Mouse (Mus musculus) midbrain, embryonic 16.5 days (tissue): ENCODE results near the gene Gmnn. TPM values are rescaled to one million over a fixed set of nuclear protein-coding genes. Genes with fewer than 3 reads are reported as not detected.

Experiments used
- ATAC-seq: fragments of 200-750 bp; cut with Nextera tagmentation; 2 replicates; pipeline ENCODE4 v1.8.0; 2017; ENCODE audit warnings: moderate TSS enrichment
- H3K27ac ChIP-seq: fragments of 300-500 bp; sonication (generic); 2 replicates; pipeline ENCODE4 v1.5.1; 2014; ENCODE audit warnings: mild to moderate bottlenecking, low read length, mixed read lengths
- H3K27me3 ChIP-seq: fragments of 300-500 bp; sonication (generic); 2 replicates; pipeline ENCODE4 v1.6.1; 2014; ENCODE audit warnings: low read depth, low read length, mixed read lengths; ENCODE audit not compliant: control insufficient read depth, insufficient read depth
- H3K36me3 ChIP-seq: fragments of 300-500 bp; sonication (generic); 2 replicates; pipeline ENCODE4 v1.6.1; 2014; ENCODE audit warnings: mild to moderate bottlenecking, low read length, moderate library complexity, mixed read lengths; ENCODE audit not compliant: control insufficient read depth, insufficient read depth
- H3K4me1 ChIP-seq: fragments of 300-500 bp; sonication (generic); 2 replicates; pipeline ENCODE4 v1.6.1; 2014; ENCODE audit warnings: mild to moderate bottlenecking, low read length, mixed read lengths; ENCODE audit not compliant: control insufficient read depth, insufficient read depth
- H3K4me2 ChIP-seq: fragments of 300-500 bp; sonication (generic); 2 replicates; pipeline ENCODE4 v1.6.1; 2014; ENCODE audit warnings: mild to moderate bottlenecking, low read length, mixed read lengths
- H3K4me3 ChIP-seq: fragments of 300-500 bp; sonication (generic); 2 replicates; pipeline ENCODE4 v1.5.1; 2014; ENCODE audit warnings: low read depth, mild to moderate bottlenecking, low read length, moderate library complexity, mixed read lengths
- H3K9ac ChIP-seq: fragments of 300-500 bp; sonication (generic); 2 replicates; pipeline ENCODE4 v1.6.1; 2014; ENCODE audit warnings: low read depth, low read length, mixed read lengths
- H3K9me3 ChIP-seq: fragments of 300-500 bp; sonication (generic); replicated peaks from 2 replicates; pipeline ENCODE4 v1.6.1; 2014; ENCODE audit warnings: mild to moderate bottlenecking, low read length, mixed read lengths; ENCODE audit not compliant: control insufficient read depth, poor library complexity, severe bottlenecking
- WGBS: fragments of 180-500 bp; shearing (Covaris S2); extraction: QIAGEN DNeasy Blood & Tissue Kit; methylation state at CpG from one replicate; pipeline ENCODE4 v1.1.7; 2014; 5-methylcytosine and 5-hydroxymethylcytosine counted together
- polyA plus RNA-seq: library from polyadenylated mRNA; unstranded; fragments of >200 nt; fragmentation: Nextera tagmentation; extraction: Ambion mirVana; gene quantifications from 2 replicates; pipeline ENCODE4 v1.2.1, GENCODE M21; 2015

Gene Gmnn
- polyA plus RNA-seq, 1 experiment from 2014 or later: 11.0 TPM

DNA sequence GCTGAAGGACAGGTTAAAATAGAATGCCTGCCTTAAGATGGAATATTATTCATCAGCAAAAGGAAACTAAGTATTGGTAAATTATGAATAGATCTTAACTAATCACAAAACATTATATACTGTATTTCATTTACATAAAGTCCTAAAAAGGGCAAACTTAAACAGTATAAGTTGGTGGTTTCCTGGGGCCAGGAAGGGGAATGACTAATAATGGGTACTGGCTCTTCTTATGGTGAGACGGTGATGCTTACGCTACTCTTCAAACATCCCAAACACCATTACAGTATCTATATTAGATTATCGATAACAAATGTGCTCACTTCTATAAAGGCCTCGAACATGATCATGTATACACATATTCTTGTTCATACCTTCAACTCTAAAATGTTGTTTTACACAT, 37.0 kb upstream of the Gmnn start:
- peaks cover 14% of the 10 kb centered on the region for H3K4me1 ChIP-seq
- ATAC-seq: no peak
- 98% methylated on average over 4 of the region's 4 CpGs for WGBS
- H3K4me2 ChIP-seq: no peak overlapping the region
- H3K27me3 ChIP-seq: no peaks in the 10 kb centered on the region
- H3K4me3 ChIP-seq: no peak overlapping the region
- no peaks in the 10 kb centered on the region for H3K9me3 ChIP-seq
- no peaks in the 10 kb centered on the region for H3K36me3 ChIP-seq
- H3K27ac ChIP-seq: no peak overlapping the region
- no peak overlapping the region for H3K9ac ChIP-seq

DNA sequence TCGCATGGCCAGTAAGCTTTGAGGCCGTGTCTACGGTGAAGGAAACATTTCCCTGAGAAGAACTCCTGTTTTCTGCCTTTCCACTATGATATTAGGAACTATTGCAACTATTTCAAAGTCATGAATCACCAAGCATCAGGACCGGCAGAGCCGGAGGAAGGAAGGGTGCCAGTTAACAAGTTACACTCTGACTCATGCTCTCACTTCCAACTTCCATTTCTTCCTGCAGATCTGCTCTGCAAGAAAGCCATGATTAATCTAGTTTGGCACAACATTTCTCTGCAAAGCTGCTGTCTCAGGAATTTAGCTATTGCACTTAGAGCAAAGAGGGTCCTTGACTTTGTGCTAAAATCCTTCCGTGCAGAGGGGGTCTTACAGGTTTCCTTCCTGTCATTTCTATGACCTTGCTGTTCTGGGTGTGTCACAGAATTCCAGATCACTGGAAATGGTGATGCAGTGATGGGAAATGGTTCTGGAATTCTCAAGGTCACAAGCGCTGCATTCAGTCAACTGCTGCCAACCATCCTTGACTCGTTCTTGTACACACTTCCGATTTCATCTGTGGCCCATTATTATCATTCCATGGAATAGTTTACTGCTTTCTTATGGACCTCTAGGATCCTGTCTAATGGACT, 30.8 kb upstream of the Gmnn start:
- H3K27ac ChIP-seq: no peak overlapping the region
- no peak for ATAC-seq
- no peak overlapping the region for H3K9ac ChIP-seq
- WGBS: 93% methylated on average over 9 of the region's 9 CpGs
- no peaks in the 10 kb centered on the region for H3K36me3 ChIP-seq
- H3K4me3 ChIP-seq: no peak overlapping the region
- H3K9me3 ChIP-seq: no peaks in the 10 kb centered on the region
- H3K4me1 ChIP-seq: no peaks in the 10 kb centered on the region
- H3K4me2 ChIP-seq: no peak overlapping the region
- H3K27me3 ChIP-seq: no peaks in the 10 kb centered on the region

DNA sequence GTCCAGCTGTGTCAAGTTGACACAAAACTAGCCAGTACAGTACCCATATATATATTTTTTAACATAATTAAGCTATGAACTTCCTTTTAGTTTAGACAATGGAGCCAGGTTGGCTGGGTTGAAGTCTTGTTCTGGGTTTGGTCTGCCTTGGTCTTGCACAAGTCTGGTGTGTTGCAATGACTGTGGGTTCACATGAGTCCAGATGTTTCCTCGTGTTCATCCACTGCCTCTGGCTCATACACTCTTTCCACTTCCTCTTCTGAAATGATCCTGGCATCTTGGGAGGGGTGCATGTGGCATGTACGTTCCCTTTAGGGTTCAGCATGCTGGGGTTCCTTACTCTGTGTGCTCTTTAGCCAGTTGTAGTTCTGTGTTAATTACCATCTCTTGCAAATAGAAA, 29.6 kb upstream of the Gmnn start:
- Histone ChIP-seq H3K9ac (no peak overlapping the region), H3K4me2 (no peak overlapping the region), H3K27me3 (no peaks in the 10 kb centered on the region), H3K4me3 (no peak overlapping the region), H3K36me3 (no peaks in the 10 kb centered on the region), H3K9me3 (no peaks in the 10 kb centered on the region), H3K27ac (no peak overlapping the region), H3K4me1 (no peaks in the 10 kb centered on the region)
- ATAC-seq: no peak
- WGBS: 76% methylated on average over 2 of the region's 2 CpGs

DNA sequence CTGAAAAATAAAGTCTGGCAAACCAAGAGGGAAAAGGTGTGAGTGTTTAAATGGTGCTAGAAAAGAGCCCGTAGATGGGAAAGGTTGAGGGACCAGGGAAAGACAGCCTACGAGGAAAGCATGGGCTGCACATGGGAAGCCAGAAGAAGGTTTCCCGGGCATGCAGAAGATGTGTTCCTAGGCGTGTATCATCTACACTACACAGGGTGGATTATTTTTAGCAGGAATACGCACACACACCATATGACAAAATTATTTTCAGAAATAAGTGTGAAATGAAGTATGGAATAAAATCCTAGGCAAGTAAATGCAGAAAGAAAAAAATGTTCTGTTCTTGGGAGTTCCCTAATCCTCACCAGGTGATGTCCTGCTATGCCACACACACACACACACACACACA, 25.8 kb upstream of the Gmnn start:
- Histone ChIP-seq H3K4me2 (no peak overlapping the region), H3K27me3 (no peaks in the 10 kb centered on the region), H3K27ac (no peak overlapping the region), H3K9me3 (no peaks in the 10 kb centered on the region), H3K4me1 (no peaks in the 10 kb centered on the region), H3K36me3 (no peaks in the 10 kb centered on the region), H3K9ac (no peak overlapping the region), H3K4me3 (no peak overlapping the region)
- WGBS: 93% methylated on average over 5 of the region's 5 CpGs
- no peak for ATAC-seq

DNA sequence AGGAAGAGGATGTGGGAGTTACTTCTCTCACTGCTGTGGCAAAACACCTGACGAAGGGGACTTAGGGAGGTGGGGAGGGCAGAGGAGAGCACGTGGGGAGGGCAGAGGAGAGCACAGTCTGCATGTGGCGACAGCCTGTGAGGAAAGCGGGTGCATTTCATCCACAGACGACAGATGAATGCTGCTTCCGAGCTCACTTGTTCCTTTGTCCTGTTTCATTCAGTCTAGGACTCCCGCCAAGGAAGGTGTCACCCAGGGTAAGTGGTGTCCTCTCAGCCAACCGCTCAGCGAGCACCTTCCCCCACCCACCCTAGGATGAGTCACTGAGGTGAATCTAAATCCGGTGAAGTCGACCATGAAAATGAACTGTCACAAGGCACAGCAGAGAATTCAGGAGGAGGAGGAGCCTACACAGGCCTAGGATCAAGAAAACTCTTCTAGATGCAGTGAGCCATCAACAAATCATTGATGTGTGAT, 24.3 kb upstream of the Gmnn start:
- Histone ChIP-seq H3K27me3 (no peaks in the 10 kb centered on the region), H3K9ac (no peak overlapping the region), H3K4me1 (no peaks in the 10 kb centered on the region), H3K27ac (no peak overlapping the region), H3K36me3 (no peaks in the 10 kb centered on the region), H3K4me2 (no peak overlapping the region), H3K9me3 (no peaks in the 10 kb centered on the region), H3K4me3 (no peak overlapping the region)
- ATAC-seq: no peak
- 41% methylated on average over 11 of the region's 11 CpGs for WGBS

DNA sequence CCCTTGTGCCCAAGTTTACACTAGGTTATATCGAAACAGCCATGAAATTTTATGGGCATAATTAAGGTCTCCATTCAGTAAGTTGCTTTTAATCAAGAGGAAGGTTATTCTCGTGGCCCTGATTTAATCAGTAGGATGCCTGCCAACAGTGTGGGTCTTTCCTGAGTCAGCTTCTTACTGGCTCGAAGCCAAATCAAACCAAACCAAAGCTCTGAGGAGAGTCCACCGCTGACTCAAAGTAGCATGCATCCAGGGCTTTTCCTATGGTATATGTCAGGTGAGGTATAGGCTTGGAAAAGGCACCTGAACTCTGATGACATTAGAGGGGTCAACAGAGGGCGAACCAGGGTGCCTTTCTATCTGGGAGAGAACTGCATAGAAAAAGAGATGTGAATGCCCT, 20.2 kb upstream of the Gmnn start:
- Histone ChIP-seq H3K27ac (no peak overlapping the region), H3K9me3 (no peaks in the 10 kb centered on the region), H3K9ac (no peak overlapping the region), H3K27me3 (no peaks in the 10 kb centered on the region), H3K4me1 (no peaks in the 10 kb centered on the region), H3K36me3 (no peaks in the 10 kb centered on the region), H3K4me3 (no peak overlapping the region), H3K4me2 (no peak overlapping the region)
- 67% methylated on average over 5 of the region's 5 CpGs for WGBS
- no peak for ATAC-seq

DNA sequence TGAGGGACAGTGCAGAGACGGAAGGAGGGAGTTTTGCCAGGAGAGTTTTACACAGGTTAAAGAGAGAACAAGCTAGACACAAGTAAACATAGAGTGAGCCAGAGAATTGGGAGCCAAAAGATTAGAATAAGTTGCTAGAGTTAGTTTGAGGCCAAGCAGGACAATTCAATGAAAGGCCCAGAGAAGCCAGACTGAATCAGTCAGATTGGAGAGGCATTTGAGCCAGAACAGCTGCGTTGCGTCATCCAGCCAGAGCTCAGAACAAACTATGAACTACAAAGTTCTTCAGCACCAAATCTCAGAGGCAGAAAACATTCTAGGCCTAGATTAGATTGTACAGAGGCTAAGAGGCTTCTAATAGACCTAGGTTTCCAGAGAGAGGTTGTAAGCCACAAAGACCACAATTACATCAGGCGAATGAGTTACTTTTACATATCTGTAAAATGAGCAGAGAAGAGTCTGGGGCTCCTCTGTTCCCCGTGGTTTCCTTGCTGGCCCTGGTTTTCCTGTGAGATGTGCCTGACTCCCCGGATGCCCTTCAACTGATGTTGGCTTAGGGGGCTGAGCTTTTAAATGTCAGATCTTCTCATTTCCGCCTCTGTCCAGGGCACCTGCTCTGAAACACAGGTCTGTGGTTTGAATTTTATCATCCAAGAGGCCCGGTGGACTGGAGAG, 17.1 kb upstream of the Gmnn start:
- no peak overlapping the region for H3K4me2 ChIP-seq
- no peak overlapping the region for H3K27ac ChIP-seq
- no peaks in the 10 kb centered on the region for H3K9me3 ChIP-seq
- 92% methylated on average over 8 of the region's 8 CpGs for WGBS
- no peak for ATAC-seq
- H3K4me1 ChIP-seq: no peaks in the 10 kb centered on the region
- no peaks in the 10 kb centered on the region for H3K36me3 ChIP-seq
- no peaks in the 10 kb centered on the region for H3K27me3 ChIP-seq
- H3K9ac ChIP-seq: no peak overlapping the region
- no peak overlapping the region for H3K4me3 ChIP-seq

DNA sequence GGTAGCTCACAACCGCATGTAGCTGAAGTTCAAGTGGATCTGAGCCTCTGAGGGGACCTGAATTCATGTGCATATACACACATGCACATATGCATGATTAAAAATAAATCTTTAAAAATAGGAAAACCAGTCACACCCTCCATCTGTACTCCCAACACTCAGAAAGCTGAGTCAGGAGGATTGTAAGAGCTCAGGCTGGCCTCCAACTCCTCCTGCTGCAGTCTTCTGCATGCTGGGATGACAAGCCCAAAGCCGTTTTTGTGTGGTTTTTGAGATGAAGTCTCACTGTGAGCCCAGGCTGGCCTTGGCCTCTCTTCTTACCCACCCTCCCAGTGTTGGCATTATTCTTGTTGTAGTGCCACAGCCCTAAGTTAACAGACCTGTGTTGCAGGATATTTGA, 16.3 kb upstream of the Gmnn start:
- no peak for ATAC-seq
- WGBS: 77% methylated on average over 2 of the region's 2 CpGs

DNA sequence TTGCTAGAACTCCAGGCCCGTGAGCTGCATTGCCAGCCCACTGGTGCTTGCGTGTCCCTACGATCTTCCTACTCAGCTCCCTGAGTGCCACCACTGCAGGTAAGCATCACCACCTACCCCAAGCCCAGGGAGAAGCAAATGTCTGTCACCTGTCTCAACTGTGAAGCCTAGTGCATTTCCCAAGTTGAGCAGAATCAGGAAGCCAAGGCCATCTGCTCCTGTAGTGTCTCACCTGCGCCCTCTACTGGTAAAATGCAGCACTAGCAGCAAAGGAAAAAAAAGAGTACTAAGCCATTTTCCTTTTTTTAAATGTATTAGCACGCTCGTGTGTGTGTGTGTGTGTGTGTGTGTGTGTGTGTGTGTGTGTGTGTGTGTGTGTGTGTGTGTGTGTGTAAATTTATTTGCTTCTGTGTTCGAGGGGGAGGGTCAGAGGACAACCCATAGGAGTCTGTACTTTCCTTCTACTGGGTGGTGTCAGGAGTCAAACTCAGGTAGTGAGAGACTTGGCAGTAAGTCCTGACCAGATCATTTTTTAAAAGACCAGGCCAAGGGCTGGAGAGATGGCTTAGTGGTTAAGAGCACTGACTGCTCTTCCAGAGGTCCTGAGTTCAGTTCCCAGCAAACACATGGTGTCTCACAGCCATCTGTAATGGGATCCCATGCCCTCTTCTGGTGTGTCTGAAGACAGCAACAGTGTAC, 14.6 kb upstream of the Gmnn start:
- no peak overlapping the region for H3K27ac ChIP-seq
- no peak overlapping the region for H3K4me3 ChIP-seq
- H3K27me3 ChIP-seq: no peaks in the 10 kb centered on the region
- no peaks in the 10 kb centered on the region for H3K36me3 ChIP-seq
- no peak overlapping the region for H3K9ac ChIP-seq
- ATAC-seq: no peak
- no peaks in the 10 kb centered on the region for H3K4me1 ChIP-seq
- no peak overlapping the region for H3K4me2 ChIP-seq
- no peaks in the 10 kb centered on the region for H3K9me3 ChIP-seq
- WGBS: 51% methylated on average over 7 of the region's 7 CpGs

More for the DNA sequence above, 16.3 kb upstream of the Gmnn start:
- H3K27me3 ChIP-seq: no peaks in the 10 kb centered on the region
- H3K4me2 ChIP-seq: no peak overlapping the region
- H3K9ac ChIP-seq: no peak overlapping the region
- H3K4me1 ChIP-seq: no peaks in the 10 kb centered on the region
- H3K27ac ChIP-seq: no peak overlapping the region
- H3K36me3 ChIP-seq: no peaks in the 10 kb centered on the region
- no peaks in the 10 kb centered on the region for H3K9me3 ChIP-seq
- H3K4me3 ChIP-seq: no peak overlapping the region
